Mouse (Mus musculus) stomach, embryonic 16.5 days (tissue): ENCODE data around the gene Ceacam16. TPM values are rescaled to one million over a fixed set of nuclear protein-coding genes. Genes with fewer than 3 reads are reported as not detected.

ENCODE experiments used
- ATAC-seq: fragments of 200-750 bp; cut with Nextera tagmentation; 2 replicates; pipeline ENCODE4 v1.8.0; 2017; ENCODE audit warnings: moderate number of reproducible peaks, moderate TSS enrichment; ENCODE audit not compliant: insufficient read depth, low FRiP score
- H3K27ac ChIP-seq: fragments of 300-500 bp; sonication (generic); 2 replicates; pipeline ENCODE4 v1.5.1; 2014; ENCODE audit warnings: low read length
- H3K27me3 ChIP-seq: fragments of 300-500 bp; sonication (generic); 2 replicates; pipeline ENCODE4 v1.6.1; 2014; ENCODE audit warnings: low read length, control low read depth, mixed read lengths; ENCODE audit not compliant: control insufficient read depth, insufficient read depth
- H3K36me3 ChIP-seq: fragments of 300-500 bp; sonication (generic); 2 replicates; pipeline ENCODE4 v1.6.1; 2014; ENCODE audit warnings: low read length; ENCODE audit not compliant: control insufficient read depth, insufficient read depth
- H3K4me1 ChIP-seq: fragments of 300-500 bp; sonication (generic); 2 replicates; pipeline ENCODE4 v1.6.1; 2014; ENCODE audit warnings: low read length, control low read depth, mixed read lengths; ENCODE audit not compliant: control insufficient read depth, insufficient read depth
- H3K4me2 ChIP-seq: fragments of 300-500 bp; sonication (generic); 2 replicates; pipeline ENCODE4 v1.6.1; 2014; ENCODE audit warnings: low read depth, low read length, mixed read lengths
- H3K4me3 ChIP-seq: fragments of 300-500 bp; sonication (generic); replicated peaks from 2 replicates; pipeline ENCODE4 v1.5.1; 2014; ENCODE audit warnings: mild to moderate bottlenecking, low read length
- H3K9ac ChIP-seq: fragments of 300-500 bp; sonication (generic); 2 replicates; pipeline ENCODE4 v1.6.1; 2014; ENCODE audit warnings: low read length
- H3K9me3 ChIP-seq: fragments of 300-500 bp; sonication (generic); replicated peaks from 2 replicates; pipeline ENCODE4 v1.6.1; 2016; ENCODE audit warnings: low read length, control low read depth; ENCODE audit not compliant: control insufficient read depth
- WGBS: fragments of 180-500 bp; shearing (Covaris S2); extraction: QIAGEN DNeasy Blood & Tissue Kit; methylation state at CpG from one replicate; pipeline ENCODE4 v1.1.7; 2014; 5-methylcytosine and 5-hydroxymethylcytosine counted together
- polyA plus RNA-seq: library from polyadenylated mRNA; unstranded; fragments of >200 nt; fragmentation: Nextera tagmentation; extraction: Ambion mirVana; gene quantifications from 2 replicates; pipeline ENCODE4 v1.2.1, GENCODE M21; 2015

Ceacam16 gene
- polyA plus RNA-seq, 1 experiment from 2014 or later, result not detected

- no peak overlapping the region for H3K9ac ChIP-seq
- no peaks in the 10 kb centered on the region for H3K27me3 ChIP-seq
- H3K9me3 ChIP-seq, result no peaks in the 10 kb centered on the region
- H3K4me2 ChIP-seq, result no peak overlapping the region
- WGBS, result 67% methylated on average over 3 of the region's 3 CpGs
- H3K27ac ChIP-seq, result no peak overlapping the region
- H3K4me3 ChIP-seq, result no peak overlapping the region
- peaks cover 21% of the 10 kb centered on the region for H3K4me1 ChIP-seq
- no peaks in the 10 kb centered on the region for H3K36me3 ChIP-seq
- ATAC-seq, result no peak
These were observed 27.0 kb downstream of the Ceacam16 start for GRCm38 (mm10) chr7:19834055-19834454.

- Histone ChIP-seq H3K4me2 (no peak overlapping the region), H3K4me3 (no peak overlapping the region), H3K27me3 (no peaks in the 10 kb centered on the region), H3K27ac (peak overlapping the region; percentile 68; the same call in 1 of the 2 replicates), H3K4me1 (peaks cover 24% of the 10 kb centered on the region), H3K9ac (no peak overlapping the region), H3K9me3 (no peaks in the 10 kb centered on the region), H3K36me3 (no peaks in the 10 kb centered on the region)
- 40% methylated on average over 9 of the region's 9 CpGs for WGBS
- ATAC-seq, result peak; percentile 35
These were observed 29.3 kb downstream of the Ceacam16 start for GRCm38 (mm10) chr7:19831837-19832236.

- no peaks in the 10 kb centered on the region for H3K36me3 ChIP-seq
- no peaks in the 10 kb centered on the region for H3K27me3 ChIP-seq
- peak overlapping the region; percentile 68 for H3K27ac ChIP-seq
- H3K4me3 ChIP-seq, result no peak overlapping the region
- 15% methylated on average over 13 of the region's 13 CpGs for WGBS
- H3K9ac ChIP-seq, result peak overlapping the region; percentile 28; the same call in 1 of the 2 replicates
- H3K9me3 ChIP-seq, result no peaks in the 10 kb centered on the region
- peak overlapping the region; percentile 25; the same call in 1 of the 2 replicates for H3K4me2 ChIP-seq
- peaks cover 29% of the 10 kb centered on the region for H3K4me1 ChIP-seq
- ATAC-seq, result peak; percentile 86
These were observed 30.4 kb downstream of the Ceacam16 start for GRCm38 (mm10) chr7:19830682-19831156.

GRCm38 (mm10) chr7:19829694-19830093 lies 31.4 kb downstream of the Ceacam16 start:
- Histone ChIP-seq H3K4me1 (peaks cover 35% of the 10 kb centered on the region), H3K9ac (no peak overlapping the region), H3K4me3 (no peak overlapping the region), H3K9me3 (no peaks in the 10 kb centered on the region), H3K27me3 (no peaks in the 10 kb centered on the region), H3K36me3 (no peaks in the 10 kb centered on the region), H3K4me2 (no peak overlapping the region), H3K27ac (no peak overlapping the region)
- no peak for ATAC-seq
- WGBS, result 65% methylated on average over 3 of the region's 3 CpGs

GRCm38 (mm10) chr7:19826756-19827155 lies 34.3 kb downstream of the Ceacam16 start:
- Histone ChIP-seq H3K36me3 (no peaks in the 10 kb centered on the region), H3K4me1 (peaks cover 45% of the 10 kb centered on the region), H3K9me3 (no peaks in the 10 kb centered on the region), H3K4me3 (no peak overlapping the region), H3K27me3 (no peaks in the 10 kb centered on the region; the same call in 1 of the 2 replicates), H3K4me2 (no peak overlapping the region), H3K9ac (peak overlapping the region; percentile 55; the same call in 1 of the 2 replicates), H3K27ac (peak overlapping the region; percentile 52; the same call in 1 of the 2 replicates)
- ATAC-seq, result no peak
- WGBS, result 35% methylated on average over 6 of the region's 6 CpGs

GRCm38 (mm10) chr7:19824182-19824973 lies 36.7 kb downstream of the Ceacam16 start:
- 18% methylated on average over 26 of the region's 26 CpGs for WGBS
- H3K4me2 ChIP-seq, result peak overlapping the region; percentile 33
- H3K27me3 ChIP-seq, result no peaks in the 10 kb centered on the region; the same call in 1 of the 2 replicates
- H3K4me1 ChIP-seq, result peaks cover 29% of the 10 kb centered on the region
- peak; percentile 94 for ATAC-seq
- H3K4me3 ChIP-seq, result no peak overlapping the region
- 0 out of 2 replicates have a peak, but pooled peaks cover 6% of the 10 kb centered on the region for H3K36me3 ChIP-seq
- peak overlapping the region; percentile 95 for H3K27ac ChIP-seq
- H3K9ac ChIP-seq, result 0 out of 2 replicates have a peak overlapping the region, but pooled peaks have one; percentile 2
- no peaks in the 10 kb centered on the region for H3K9me3 ChIP-seq

- H3K9ac ChIP-seq, result peak overlapping the region; percentile 38; the same call in 1 of the 2 replicates
These were observed 37.6 kb downstream of the Ceacam16 start for GRCm38 (mm10) chr7:19823256-19824181.

GRCm38 (mm10) chr7:19822604-19823058 lies 38.5 kb downstream of the Ceacam16 start, which contains the start of gene Bcl3:
Gene Bcl3, minus strand, starts transcription at chr7:19822770.
- 1% methylated on average over 41 of the region's 42 CpGs for WGBS
- peak; percentile 19 for ATAC-seq
- no peaks in the 10 kb centered on the region for H3K9me3 ChIP-seq
- H3K9ac ChIP-seq, result peak within 1 kb of the TSS; percentile 90
- H3K27me3 ChIP-seq, result no peaks in the 10 kb centered on the region; the same call in 1 of the 2 replicates
- H3K27ac ChIP-seq, result peak within 1 kb of the TSS; percentile 95
- peak within 1 kb of the TSS; percentile 64 for H3K4me3 ChIP-seq
- peaks cover 44% of the 10 kb centered on the region for H3K4me1 ChIP-seq
- peak within 1 kb of the TSS; percentile 97 for H3K4me2 ChIP-seq
- H3K36me3 ChIP-seq, result 0 out of 2 replicates have a peak, but pooled peaks cover 6% of the 10 kb centered on the region

More at GRCm38 (mm10) chr7:19823256-19824181, 37.6 kb downstream of the Ceacam16 start:
- peak overlapping the region; percentile 97 for H3K4me2 ChIP-seq
- H3K9me3 ChIP-seq, result no peaks in the 10 kb centered on the region
- peaks cover 35% of the 10 kb centered on the region for H3K4me1 ChIP-seq
- peak overlapping the region; percentile 64; the same call in 1 of the 2 replicates for H3K4me3 ChIP-seq
- no peaks in the 10 kb centered on the region; the same call in 1 of the 2 replicates for H3K27me3 ChIP-seq
- no peak; the same call in 1 of the 2 replicates for ATAC-seq
- 27% methylated on average over 16 of the region's 16 CpGs for WGBS
- H3K27ac ChIP-seq, result peak overlapping the region; percentile 95
- H3K36me3 ChIP-seq, result 0 out of 2 replicates have a peak, but pooled peaks cover 6% of the 10 kb centered on the region
